In the genomic region with DNA sequence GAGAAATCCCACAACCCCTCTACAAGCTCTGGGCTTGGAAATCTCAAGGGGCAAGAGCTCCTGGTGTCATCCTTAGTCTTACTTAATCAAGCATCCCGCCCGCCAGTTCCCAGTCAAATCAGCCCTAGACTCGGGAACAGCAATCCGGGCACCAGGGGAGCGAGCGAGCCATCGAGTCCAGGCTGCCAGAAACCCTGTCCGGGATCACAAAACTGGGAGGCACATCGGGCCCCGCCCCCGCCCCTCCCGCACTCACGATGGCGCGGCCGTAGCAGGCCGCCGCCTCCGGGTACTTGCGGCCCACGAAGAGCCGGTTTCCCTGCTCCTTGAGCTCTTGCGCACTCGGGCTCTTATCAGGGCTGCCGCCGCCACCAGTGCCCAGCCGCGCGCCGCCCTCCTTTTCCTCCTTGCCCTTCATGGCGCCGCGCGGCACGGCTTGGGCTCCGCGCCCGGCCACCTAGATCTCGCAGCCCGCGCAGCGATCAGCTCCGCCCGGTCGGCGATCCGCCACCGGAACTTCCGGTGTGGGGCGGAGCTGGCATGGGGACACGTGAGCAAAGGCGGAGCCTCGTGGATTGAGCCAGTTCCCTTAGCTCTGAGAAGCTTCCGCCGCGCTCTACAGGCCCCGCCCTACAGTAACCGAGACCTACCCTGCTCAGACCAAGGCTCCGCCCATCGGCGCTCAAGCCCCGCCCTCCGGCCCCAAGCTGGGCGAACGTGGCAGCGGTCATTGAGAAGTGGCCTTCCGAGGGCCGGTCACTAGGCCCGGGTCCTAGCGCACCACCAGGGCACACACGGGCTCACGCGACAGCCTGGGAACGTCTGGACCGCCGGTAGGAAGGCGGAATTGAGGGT, we compare ENCODE assay signal across 1 mouse cellular context.
A peak's percentile ranks its signal among the peaks of the same experiment; 100 is the strongest.
TF ChIP-seq lines count a peak whose summit lies in the region.

No protein-coding gene starts in this region.

TF ChIP-seq in CH12.LX, 34 proteins besides CTCF, POLR2A, EP300 and RAD21:
- TF ChIP-seq NELFE (IDR thresholded peaks at IDR 0.05; ENCODE audit: low read depth, low read length) = peak; percentile 82
- TF ChIP-seq MAFK (IDR thresholded peaks at IDR 0.05; ENCODE audit: insufficient replicate concordance, low read length) = no peak
- TF ChIP-seq MAX (IDR thresholded peaks at IDR 0.05; ENCODE audit: low read length) = peak; percentile 86
- no peak; the same call in 1 of the 2 replicates for TF ChIP-seq MAZ (IDR thresholded peaks at IDR 0.05; ENCODE audit: low read depth, low read length)
- TF ChIP-seq E2F4 (IDR thresholded peaks at IDR 0.05; ENCODE audit: insufficient replicate concordance, low read depth, low read length) = no peak
- TF ChIP-seq PAX5 (IDR thresholded peaks at IDR 0.05; ENCODE audit: low read length) = no peak
- TF ChIP-seq MXI1 (IDR thresholded peaks at IDR 0.05; ENCODE audit: low read depth, low read length) = peak; percentile 91
- peak; percentile 89 for TF ChIP-seq ELF1 (IDR thresholded peaks at IDR 0.05; ENCODE audit: low read depth, low read length)
- TF ChIP-seq ZKSCAN1 (IDR thresholded peaks at IDR 0.05; ENCODE audit: borderline replicate concordance, low read depth, low read length) = no peak
- peak; percentile 88 for TF ChIP-seq SIN3A (IDR thresholded peaks at IDR 0.05; ENCODE audit: low read length)
- no peak for TF ChIP-seq GABPA (IDR thresholded peaks at IDR 0.05; ENCODE audit: insufficient replicate concordance, low read depth, low read length)
- TF ChIP-seq NRF1 (IDR thresholded peaks at IDR 0.05; ENCODE audit: low read depth, low read length) = peak; percentile 41; the same call in 1 of the 2 replicates
- TF ChIP-seq MYC (IDR thresholded peaks at IDR 0.05; ENCODE audit: low read depth, low read length) = peak; percentile 65; the same call in 1 of the 2 replicates
- no peak for TF ChIP-seq ETS1 (conservative IDR thresholded peaks at IDR 0.05; ENCODE audit: low read depth, low read length)
- TF ChIP-seq HCFC1 (IDR thresholded peaks at IDR 0.05; ENCODE audit: low read depth, low read length) = peak; percentile 80
- peak; percentile 17; the same call in 1 of the 2 replicates for TF ChIP-seq IRF4 (IDR thresholded peaks at IDR 0.05; ENCODE audit: low read depth, low read length)
- no peak for TF ChIP-seq CHD1 (IDR thresholded peaks at IDR 0.05; ENCODE audit: low read depth, low read length)
- TF ChIP-seq JUND (conservative IDR thresholded peaks at IDR 0.05; ENCODE audit: low read depth, low read length) = no peak
- TF ChIP-seq RCOR1 (conservative IDR thresholded peaks at IDR 0.05; ENCODE audit: low read depth, low read length) = no peak
- TF ChIP-seq USF2 (conservative IDR thresholded peaks at IDR 0.05; ENCODE audit: low read depth, low read length) = peak; percentile 87
- peak; percentile 59 for TF ChIP-seq TCF12 (IDR thresholded peaks at IDR 0.05; ENCODE audit: low read depth, low read length)
- TF ChIP-seq USF1 (IDR thresholded peaks at IDR 0.05; ENCODE audit: low read depth, low read length) = peak; percentile 92
- 0 out of 2 replicates have a peak, but pooled peaks have one; percentile 69 for TF ChIP-seq KAT2A (IDR thresholded peaks at IDR 0.05; ENCODE audit: insufficient replicate concordance, low read length)
- TF ChIP-seq TBP (conservative IDR thresholded peaks at IDR 0.05; ENCODE audit: low read depth, low read length) = no peak; the same call in 1 of the 2 replicates
- peak; percentile 92; the same call in 1 of the 2 replicates for TF ChIP-seq POLR2AphosphoS2 (IDR thresholded peaks at IDR 0.05; ENCODE audit: low read depth, low read length)
- TF ChIP-seq BHLHE40 (IDR thresholded peaks at IDR 0.05; ENCODE audit: low read depth, low read length) = peak; percentile 94
- no peak for TF ChIP-seq ZC3H11A (IDR thresholded peaks at IDR 0.05; ENCODE audit: low read depth, low read length)
- no peak for TF ChIP-seq JUN (IDR thresholded peaks at IDR 0.05; ENCODE audit: insufficient read depth, low read depth, low read length)
- TF ChIP-seq MEF2A (IDR thresholded peaks at IDR 0.05; ENCODE audit: borderline replicate concordance, low read depth, low read length) = peak; percentile 41; the same call in 1 of the 2 replicates
- no peak for TF ChIP-seq SMC3 (IDR thresholded peaks at IDR 0.05; ENCODE audit: low read depth, low read length)
- TF ChIP-seq ZNF384 (IDR thresholded peaks at IDR 0.05; ENCODE audit: low read depth, low read length) = no peak
- no peak for TF ChIP-seq CHD2 (IDR thresholded peaks at IDR 0.05; ENCODE audit: low read length)
- TF ChIP-seq UBTF (IDR thresholded peaks at IDR 0.05; ENCODE audit: low read depth, low read length) = peak; percentile 76; the same call in 1 of the 2 replicates
- TF ChIP-seq ZMIZ1 (IDR thresholded peaks at IDR 0.05; ENCODE audit: low read depth, low read length) = peak; percentile 90
